Comparison of ENCODE assay signal across 15 mouse cellular contexts in genomic region chr5:124957491-124957890, GRCm38 (mm10). TPM values are rescaled to one million over a fixed set of nuclear protein-coding genes. Genes with fewer than 3 reads are reported as not detected.
DNase-seq lines count a peak whose midpoint lies in the region; ATAC-seq lines count a peak whose summit lies in the region.
"Had no signal": no experiment of that assay in that cellular context is flagged by ENCODE, and none has a peak within 500 bp of the region (broad histone marks: within the 10 kb centered on the region; RNA-seq: fewer than 3 reads in every experiment).

No protein-coding gene starts in this region.

- peak; percentile 36 for DNase-seq in urinary bladder, adult 2 months (ENCODE audit: low spot score)
- no peak for DNase-seq in urinary bladder, postnatal 4 days (ENCODE audit: low spot score in 2 of 2)
- peak; percentile 83 to 90 for DNase-seq in adrenal gland, adult (ENCODE audit: inconsistent age in 2 of 2, low spot score in 1 of 2)
- peak; percentile 85 for DNase-seq in fibroblast of lung, adult 2 months (ENCODE audit: low read depth)
- DNase-seq in kidney, postnatal 10 days, result no peak
- no peak for DNase-seq in cerebellum, adult 8-10 months
- DNase-seq: cerebellum, adult 11-12 months; cerebellum, postnatal 36 days; kidney, adult 8-10 months; kidney, postnatal 36 days; layer of hippocampus, postnatal 36 days; thymus, adult 2 months had no signal

- no peak for ATAC-seq in frontal cortex, adult (ENCODE audit: low TSS enrichment)
- ATAC-seq: forebrain, embryonic 15.5 days; midbrain, embryonic 13.5 days had no signal

RNA-seq across cellular contexts. Expression of gene Rflna, which starts 45.5 kb away (rescaled TPM):
- polyA plus RNA-seq in urinary bladder, adult 2 months (2012; rRNA removed), result 1.4 and 1.8 TPM in 2 replicates

Comparison
In these comparisons a context has a peak if more than half of its experiments do, and no peak if none do; other contexts are left out.
1. DNase-seq: peak in urinary bladder, adult 2 months (single experiment), adrenal gland, adult (2 of 2) and fibroblast of lung, adult 2 months (single experiment); none in urinary bladder, postnatal 4 days (0 of 2), kidney, postnatal 10 days (single experiment) and cerebellum, adult 8-10 months (single experiment).